Mouse (Mus musculus) limb, embryonic 12.5 days (tissue): Measurements from ENCODE around the gene Tada2a. TPM values are rescaled to one million over a fixed set of nuclear protein-coding genes. Genes with fewer than 3 reads are reported as not detected.

ENCODE experiments used
- ATAC-seq: fragments of 200-750 bp; cut with Nextera tagmentation; 2 replicates; pipeline ENCODE4 v1.8.0; 2017; ENCODE audit warnings: low read depth, moderate TSS enrichment; ENCODE audit not compliant: insufficient number of reproducible peaks, insufficient read depth, low FRiP score, low TSS enrichment
- H3K27ac ChIP-seq: fragments of 300-500 bp; sonication (generic); 2 replicates; pipeline ENCODE4 v1.5.1; 2016; ENCODE audit warnings: mild to moderate bottlenecking, moderate library complexity
- H3K27me3 ChIP-seq: fragments of 300-500 bp; sonication (generic); 2 replicates; pipeline ENCODE4 v1.6.1; 2016; ENCODE audit warnings: mild to moderate bottlenecking, moderate library complexity
- H3K36me3 ChIP-seq: fragments of 300-500 bp; sonication (generic); 2 replicates; pipeline ENCODE4 v1.6.1; 2016; ENCODE audit warnings: mild to moderate bottlenecking, moderate library complexity
- H3K4me1 ChIP-seq: fragments of 300-500 bp; sonication (generic); replicated peaks from 2 replicates; pipeline ENCODE4 v1.6.1; 2016
- H3K4me2 ChIP-seq: fragments of 300-500 bp; sonication (generic); 2 replicates; pipeline ENCODE4 v1.6.1; 2016; ENCODE audit warnings: mild to moderate bottlenecking, moderate library complexity
- H3K4me3 ChIP-seq: fragments of 300-500 bp; sonication (generic); replicated peaks from 2 replicates; pipeline ENCODE4 v1.5.1; 2016; ENCODE audit warnings: mild to moderate bottlenecking
- H3K9ac ChIP-seq: fragments of 300-500 bp; sonication (generic); replicated peaks from 2 replicates; pipeline ENCODE4 v1.6.1; 2016; ENCODE audit warnings: mild to moderate bottlenecking, moderate library complexity
- H3K9me3 ChIP-seq: fragments of 300-500 bp; sonication (generic); 2 replicates; pipeline ENCODE4 v1.6.1; 2016; ENCODE audit warnings: mild to moderate bottlenecking, moderate library complexity
- WGBS: fragments of 180-500 bp; shearing (Covaris S2); methylation state at CpG from one replicate; pipeline ENCODE4 v1.1.7; 2016; 5-methylcytosine and 5-hydroxymethylcytosine counted together
- polyA plus RNA-seq: library from polyadenylated mRNA; unstranded; fragments of >200 nt; fragmentation: Nextera tagmentation; extraction: Ambion mirVana; gene quantifications from 2 replicates; pipeline ENCODE4 v1.2.1, GENCODE M21; 2016

Gene Tada2a
- polyA plus RNA-seq, 1 experiment from 2014 or later: 41.2 TPM

GRCm38 (mm10) chr11:84032559-84032958, 96.8 kb downstream of the Tada2a start:
- H3K4me3 ChIP-seq: no peak overlapping the region
- no peak for ATAC-seq
- H3K9me3 ChIP-seq: no peaks in the 10 kb centered on the region
- H3K4me2 ChIP-seq: no peak overlapping the region
- H3K9ac ChIP-seq: no peak overlapping the region
- H3K27ac ChIP-seq: no peak overlapping the region
- H3K36me3 ChIP-seq: peaks cover 18% of the 10 kb centered on the region; the same call in 1 of the 2 replicates
- WGBS: 75% methylated on average over 5 of the region's 5 CpGs
- H3K4me1 ChIP-seq: peaks cover 7% of the 10 kb centered on the region; the same call in 1 of the 2 replicates
- no peaks in the 10 kb centered on the region for H3K27me3 ChIP-seq

GRCm38 (mm10) chr11:84031971-84032370, 97.4 kb downstream of the Tada2a start:
- Histone ChIP-seq H3K27ac (no peak overlapping the region), H3K4me2 (no peak overlapping the region), H3K4me1 (peaks cover 7% of the 10 kb centered on the region; the same call in 1 of the 2 replicates), H3K27me3 (no peaks in the 10 kb centered on the region), H3K9me3 (no peaks in the 10 kb centered on the region), H3K36me3 (peaks cover 19% of the 10 kb centered on the region; the same call in 1 of the 2 replicates), H3K9ac (no peak overlapping the region), H3K4me3 (no peak overlapping the region)
- 48% methylated on average over 9 of the region's 9 CpGs for WGBS
- ATAC-seq: no peak

Other genes starting within 250 kb of the Tada2a start
- 39.6 and 47.8 TPM in 2 replicates for gene Ddx52, start 187.5 kb downstream of the Tada2a start, polyA plus RNA-seq
- gene Synrg, start 165.2 kb downstream of the Tada2a start, polyA plus RNA-seq: 7.7 and 8.6 TPM in 2 replicates
- gene Dusp14, start 60.3 kb downstream of the Tada2a start, polyA plus RNA-seq: 9.6 TPM in 2 replicates
- 22.5 and 26.2 TPM in 2 replicates for gene Acaca, start 72 bp upstream of the Tada2a start, polyA plus RNA-seq
- gene Gm11437, start 37.9 kb upstream of the Tada2a start, polyA plus RNA-seq: not detected in 2 replicates